In genomic region chr10:115125550-115125949, GRCm38 (mm10) we compare ENCODE assay signal across 17 mouse cellular contexts. TPM values are rescaled to one million over a fixed set of nuclear protein-coding genes. Genes with fewer than 3 reads are reported as not detected.
DNase-seq lines count a peak whose midpoint lies in the region; ATAC-seq and TF ChIP-seq lines count a peak whose summit lies in the region.
"Had no signal": no experiment of that assay in that cellular context is flagged by ENCODE, and none has a peak within 500 bp of the region (broad histone marks: within the 10 kb centered on the region; RNA-seq: fewer than 3 reads in every experiment).

No protein-coding gene starts in this region.

- no peaks in the 10 kb centered on the region for H3K9me3 ChIP-seq in forebrain, embryonic 12.5 days
- H3K9me3 ChIP-seq in forebrain, embryonic 11.5 days (ENCODE audit: control insufficient read depth, low read length): no peaks in the 10 kb centered on the region
- no peaks in the 10 kb centered on the region for H3K9me3 ChIP-seq in lung, embryonic 14.5 days (ENCODE audit: low read depth, low read length)
- no peaks in the 10 kb centered on the region for H3K9me3 ChIP-seq in embryonic facial prominence, embryonic 14.5 days (ENCODE audit: control insufficient read depth, low read length)
- no peaks in the 10 kb centered on the region for H3K9me3 ChIP-seq in midbrain, embryonic 15.5 days
- H3K9me3 ChIP-seq: intestine, embryonic 15.5 days had no signal

- no peak overlapping the region for H3K4me3 ChIP-seq in forebrain, embryonic 12.5 days (replicated peaks)
- H3K4me3 ChIP-seq in forebrain, embryonic 11.5 days (ENCODE audit: low read depth, low read length): no peak overlapping the region
- no peak overlapping the region for H3K4me3 ChIP-seq in lung, embryonic 14.5 days (ENCODE audit: low read depth, low read length)
- H3K4me3 ChIP-seq in embryonic facial prominence, embryonic 14.5 days (ENCODE audit: low read depth, low read length): no peak overlapping the region
- no peak overlapping the region for H3K4me3 ChIP-seq in midbrain, embryonic 15.5 days
- H3K4me3 ChIP-seq: intestine, embryonic 15.5 days; myocyte had no signal

- H3K27ac ChIP-seq in forebrain, embryonic 12.5 days: no peak overlapping the region
- H3K27ac ChIP-seq in forebrain, embryonic 11.5 days (ENCODE audit: low read depth, low read length): no peak overlapping the region
- H3K27ac ChIP-seq in lung, embryonic 14.5 days (ENCODE audit: low read depth): no peak overlapping the region
- H3K27ac ChIP-seq in embryonic facial prominence, embryonic 14.5 days (replicated peaks; ENCODE audit: low read depth, low read length): no peak overlapping the region
- H3K27ac ChIP-seq in midbrain, embryonic 15.5 days: no peak overlapping the region
- H3K27ac ChIP-seq: intestine, embryonic 15.5 days; kidney, postnatal 0 days had no signal

- DNase-seq in forebrain, embryonic 11.5 days (ENCODE audit: low spot score): no peak
- DNase-seq in lung, embryonic 14.5 days: no peak
- no peak for DNase-seq in lung, postnatal 25 days (ENCODE audit: low spot score)
- no peak for DNase-seq in embryonic facial prominence, embryonic 14.5 days (ENCODE audit: low spot score)
- DNase-seq in yolk sac, embryonic 10.5 days (ENCODE audit: low spot score): no peak
- DNase-seq: adrenal gland, adult 8-10 months; cerebellum, adult 9-11 months; liver; liver, postnatal 0 days; right cerebral cortex, adult 18-20 months; thymus, postnatal 4 days had no signal

- TF ChIP-seq CTCF in lung, embryonic 14.5 days (IDR thresholded peaks at IDR 0.05; ENCODE audit: low read depth): no peak

- H3K27me3 ChIP-seq in forebrain, embryonic 12.5 days: no peaks in the 10 kb centered on the region
- no peaks in the 10 kb centered on the region for H3K27me3 ChIP-seq in forebrain, embryonic 11.5 days (ENCODE audit: control insufficient read depth, insufficient read depth, low read length)
- H3K27me3 ChIP-seq in lung, embryonic 14.5 days (ENCODE audit: insufficient read depth, low read length): no peaks in the 10 kb centered on the region
- no peaks in the 10 kb centered on the region for H3K27me3 ChIP-seq in embryonic facial prominence, embryonic 14.5 days (replicated peaks; ENCODE audit: control insufficient read depth, insufficient read depth, low read length)
- no peaks in the 10 kb centered on the region for H3K27me3 ChIP-seq in midbrain, embryonic 15.5 days (replicated peaks)
- H3K27me3 ChIP-seq: intestine, embryonic 15.5 days had no signal

- no peaks in the 10 kb centered on the region for H3K36me3 ChIP-seq in forebrain, embryonic 12.5 days (replicated peaks)
- H3K36me3 ChIP-seq in forebrain, embryonic 11.5 days (ENCODE audit: control insufficient read depth, insufficient read depth, low read length): no peaks in the 10 kb centered on the region
- no peaks in the 10 kb centered on the region for H3K36me3 ChIP-seq in lung, embryonic 14.5 days (ENCODE audit: insufficient read depth)
- H3K36me3 ChIP-seq in embryonic facial prominence, embryonic 14.5 days (ENCODE audit: control insufficient read depth, insufficient read depth, low read length): no peaks in the 10 kb centered on the region
- H3K36me3 ChIP-seq in midbrain, embryonic 15.5 days (replicated peaks): no peaks in the 10 kb centered on the region
- H3K36me3 ChIP-seq: intestine, embryonic 15.5 days had no signal

- no peak for ATAC-seq in forebrain, embryonic 12.5 days (ENCODE audit: low FRiP score)
- ATAC-seq in forebrain, embryonic 11.5 days (replicated peaks; ENCODE audit: low FRiP score): no peak
- ATAC-seq in lung, embryonic 14.5 days (ENCODE audit: insufficient read depth): no peak
- ATAC-seq in embryonic facial prominence, embryonic 14.5 days (ENCODE audit: low read depth): no peak
- 0 out of 2 replicates have a peak, but pooled peaks have one; percentile 31 for ATAC-seq in midbrain, embryonic 15.5 days (replicated peaks)
- ATAC-seq in cerebellum, adult (ENCODE audit: insufficient number of reproducible peaks, low FRiP score, low TSS enrichment): no peak
- ATAC-seq: intestine, embryonic 15.5 days; liver, postnatal 0 days had no signal

- H3K4me1 ChIP-seq in forebrain, embryonic 12.5 days: peaks cover 13% of the 10 kb centered on the region
- no peaks in the 10 kb centered on the region for H3K4me1 ChIP-seq in forebrain, embryonic 11.5 days (replicated peaks; ENCODE audit: control insufficient read depth, insufficient read depth, low read length)
- H3K4me1 ChIP-seq in lung, embryonic 14.5 days (ENCODE audit: insufficient read depth): 0 out of 2 replicates have a peak, but pooled peaks cover 2% of the 10 kb centered on the region
- H3K4me1 ChIP-seq in embryonic facial prominence, embryonic 14.5 days (ENCODE audit: control insufficient read depth, insufficient read depth, low read length): no peaks in the 10 kb centered on the region
- peaks cover 9% of the 10 kb centered on the region for H3K4me1 ChIP-seq in midbrain, embryonic 15.5 days

- H3K4me2 ChIP-seq in forebrain, embryonic 12.5 days: peak overlapping the region; percentile 15; the same call in 1 of the 2 replicates
- H3K4me2 ChIP-seq in forebrain, embryonic 11.5 days (ENCODE audit: low read depth, low read length, severe bottlenecking): no peak overlapping the region
- H3K4me2 ChIP-seq in lung, embryonic 14.5 days: peak overlapping the region; percentile 13; the same call in 1 of the 2 replicates
- peak overlapping the region; percentile 21; the same call in 1 of the 2 replicates for H3K4me2 ChIP-seq in embryonic facial prominence, embryonic 14.5 days (ENCODE audit: low read depth, low read length)
- peak overlapping the region; percentile 30 for H3K4me2 ChIP-seq in midbrain, embryonic 15.5 days
- H3K4me2 ChIP-seq: intestine, embryonic 15.5 days had no signal

- 29% methylated on average over 5 of the region's 5 CpGs for WGBS in forebrain, embryonic 12.5 days
- WGBS in forebrain, embryonic 11.5 days: 39% methylated on average over 5 of the region's 5 CpGs
- WGBS in lung, embryonic 14.5 days: 9% methylated on average over 5 of the region's 5 CpGs
- 26% methylated on average over 5 of the region's 5 CpGs for WGBS in embryonic facial prominence, embryonic 14.5 days
- WGBS in midbrain, embryonic 15.5 days: 28% methylated on average over 5 of the region's 5 CpGs

- no peak overlapping the region for H3K9ac ChIP-seq in forebrain, embryonic 12.5 days
- H3K9ac ChIP-seq in forebrain, embryonic 11.5 days (ENCODE audit: low read length): no peak overlapping the region
- no peak overlapping the region for H3K9ac ChIP-seq in lung, embryonic 14.5 days
- H3K9ac ChIP-seq in embryonic facial prominence, embryonic 14.5 days (ENCODE audit: low read depth, low read length): no peak overlapping the region
- no peak overlapping the region for H3K9ac ChIP-seq in midbrain, embryonic 15.5 days
- H3K9ac ChIP-seq: intestine, embryonic 15.5 days; liver, postnatal 0 days had no signal

RNA-seq across cellular contexts. Expression of gene Tph2, which starts 59.3 kb away (rescaled TPM):
- polyA plus RNA-seq in forebrain, embryonic 12.5 days (2016; fragmentation: Nextera tagmentation; extraction: Ambion mirVana): 0.09 TPM in 1 of 2 replicates, not detected in the other
- polyA plus RNA-seq in forebrain, embryonic 11.5 days (2014; fragmentation: Nextera tagmentation; extraction: Ambion mirVana): 0.13 TPM in 1 of 2 replicates, not detected in the other
- 0.09 TPM in 1 of 2 replicates, not detected in the other for polyA plus RNA-seq in lung, embryonic 14.5 days (2014; fragmentation: Nextera tagmentation; extraction: Ambion mirVana)
- polyA plus RNA-seq in embryonic facial prominence, embryonic 14.5 days (2014; fragmentation: Nextera tagmentation; extraction: Ambion mirVana): 0.06 TPM in 1 of 2 replicates, not detected in the other
- 4.6 and 7.3 TPM in 2 replicates for polyA plus RNA-seq in midbrain, embryonic 15.5 days (2015; fragmentation: Nextera tagmentation; extraction: Ambion mirVana)
- polyA plus RNA-seq: intestine, embryonic 15.5 days; kidney, postnatal 0 days; liver, postnatal 0 days had no signal
